Mouse (Mus musculus) lung, embryonic 16.5 days (tissue): ENCODE results near the gene Serpina10. TPM values are rescaled to one million over a fixed set of nuclear protein-coding genes. Genes with fewer than 3 reads are reported as not detected.

Experiments
- ATAC-seq: fragments of 200-750 bp; cut with Nextera tagmentation; 2 replicates; pipeline ENCODE4 v1.8.0; 2017; ENCODE audit warnings: low read depth, mild to moderate bottlenecking, moderate library complexity
- H3K27ac ChIP-seq: fragments of 300-500 bp; sonication (generic); 2 replicates; pipeline ENCODE4 v1.5.1; 2014; ENCODE audit warnings: mild to moderate bottlenecking, control low read depth, low read length
- H3K27me3 ChIP-seq: fragments of 300-500 bp; sonication (generic); 2 replicates; pipeline ENCODE4 v1.6.1; 2014; ENCODE audit warnings: low read depth, low read length, mixed read lengths; ENCODE audit not compliant: control insufficient read depth, insufficient read depth
- H3K36me3 ChIP-seq: fragments of 300-500 bp; sonication (generic); 2 replicates; pipeline ENCODE4 v1.6.1; 2014; ENCODE audit warnings: low read length; ENCODE audit not compliant: control insufficient read depth, insufficient read depth
- H3K4me1 ChIP-seq: fragments of 300-500 bp; sonication (generic); replicated peaks from 2 replicates; pipeline ENCODE4 v1.6.1; 2014; ENCODE audit warnings: low read length, mixed read lengths; ENCODE audit not compliant: control insufficient read depth, insufficient read depth
- H3K4me2 ChIP-seq: fragments of 300-500 bp; sonication (generic); 2 replicates; pipeline ENCODE4 v1.6.1; 2014; ENCODE audit warnings: low read depth, low read length, control low read depth
- H3K4me3 ChIP-seq: fragments of 300-500 bp; sonication (generic); 2 replicates; pipeline ENCODE4 v1.5.1; 2014; ENCODE audit warnings: mild to moderate bottlenecking, low read length, control low read depth
- H3K9ac ChIP-seq: fragments of 300-500 bp; sonication (generic); 2 replicates; pipeline ENCODE4 v1.6.1; 2014; ENCODE audit warnings: low read length, control low read depth
- H3K9me3 ChIP-seq: fragments of 300-500 bp; sonication (generic); 2 replicates; pipeline ENCODE4 v1.6.1; 2016; ENCODE audit warnings: low read length; ENCODE audit not compliant: control insufficient read depth
- WGBS: fragments of 180-500 bp; shearing (Covaris S2); extraction: QIAGEN DNeasy Blood & Tissue Kit; methylation state at CpG from one replicate; pipeline ENCODE4 v1.1.7; 2014; 5-methylcytosine and 5-hydroxymethylcytosine counted together
- polyA plus RNA-seq: library from polyadenylated mRNA; unstranded; fragments of >200 nt; fragmentation: Nextera tagmentation; extraction: Ambion mirVana; gene quantifications from 2 replicates; pipeline ENCODE4 v1.2.1, GENCODE M21; 2015

Gene Serpina10
- polyA plus RNA-seq, 1 experiment from 2014 or later = not detected

DNA sequence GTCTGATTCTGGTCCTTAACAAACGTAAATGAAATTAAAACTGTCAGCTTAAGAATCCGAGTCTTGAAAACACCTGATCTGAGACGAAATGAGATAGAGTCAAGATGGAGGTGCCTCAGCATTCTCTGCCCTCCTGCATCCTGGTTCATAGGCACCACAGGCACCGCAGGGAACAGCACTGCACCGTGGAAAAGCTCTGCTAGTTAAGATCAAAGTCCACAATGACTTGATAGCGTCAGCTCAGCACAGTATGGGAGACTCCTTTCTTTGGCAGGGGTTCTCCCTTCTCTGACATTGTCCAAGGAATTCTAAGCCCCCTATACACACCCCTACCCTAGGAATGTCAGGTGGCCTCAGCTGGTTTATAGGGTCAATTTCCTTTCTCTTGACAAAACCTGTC is 61.6 kb downstream of the Serpina10 start:
- no peak overlapping the region for H3K9ac ChIP-seq
- ATAC-seq = no peak
- 42% methylated on average over 6 of the region's 6 CpGs for WGBS
- H3K36me3 ChIP-seq = no peaks in the 10 kb centered on the region
- no peaks in the 10 kb centered on the region for H3K4me1 ChIP-seq
- no peak overlapping the region for H3K4me2 ChIP-seq
- no peaks in the 10 kb centered on the region for H3K9me3 ChIP-seq
- no peak overlapping the region for H3K27ac ChIP-seq
- H3K27me3 ChIP-seq = no peaks in the 10 kb centered on the region
- H3K4me3 ChIP-seq = no peak overlapping the region

DNA sequence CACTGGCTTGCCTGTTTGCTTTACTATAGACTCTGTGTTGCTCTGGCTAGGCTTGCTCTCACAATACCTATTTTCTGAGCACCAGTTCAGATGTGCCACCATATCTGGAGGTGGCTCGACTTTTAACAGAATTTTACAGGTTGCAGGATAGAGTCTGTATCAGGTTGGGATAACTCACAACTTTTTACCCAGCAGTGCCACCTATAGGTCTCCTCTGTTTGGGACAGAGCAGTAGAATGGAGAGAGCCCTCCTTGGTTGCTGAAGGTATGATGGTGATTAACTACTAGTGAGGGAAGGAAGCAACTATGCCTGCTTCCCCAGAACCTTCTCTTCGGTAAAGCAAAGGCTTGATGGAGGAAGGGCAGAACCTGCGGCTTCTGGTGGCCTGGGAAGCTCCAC is 64.1 kb downstream of the Serpina10 start:
- H3K9me3 ChIP-seq = no peaks in the 10 kb centered on the region
- H3K36me3 ChIP-seq = no peaks in the 10 kb centered on the region
- H3K27me3 ChIP-seq = no peaks in the 10 kb centered on the region
- H3K4me1 ChIP-seq = no peaks in the 10 kb centered on the region
- no peak for ATAC-seq
- 52% methylated on average over 3 of the region's 3 CpGs for WGBS
- H3K4me2 ChIP-seq = no peak overlapping the region
- H3K9ac ChIP-seq = no peak overlapping the region
- H3K27ac ChIP-seq = no peak overlapping the region
- H3K4me3 ChIP-seq = no peak overlapping the region

DNA sequence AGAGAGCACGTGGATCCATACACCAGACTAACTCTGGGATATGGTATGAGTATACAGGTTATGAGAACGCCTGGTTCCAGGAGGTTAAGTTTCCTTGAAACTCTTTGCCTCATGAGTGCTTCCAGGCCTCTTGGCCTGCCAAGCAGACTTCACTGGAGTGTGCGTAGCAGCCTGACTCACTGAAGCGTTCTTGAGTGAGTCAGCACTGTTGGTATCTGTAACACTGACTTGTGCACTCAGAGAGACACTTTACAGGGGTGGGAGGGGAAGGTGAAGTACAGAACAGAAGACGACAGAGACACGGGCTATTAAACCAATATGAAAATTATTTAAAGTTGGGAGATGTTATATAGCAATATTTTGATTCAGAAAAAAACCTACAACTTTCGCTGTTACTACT is 66.1 kb downstream of the Serpina10 start:
- no peak overlapping the region for H3K4me2 ChIP-seq
- H3K4me1 ChIP-seq = no peaks in the 10 kb centered on the region
- H3K4me3 ChIP-seq = no peak overlapping the region
- H3K9ac ChIP-seq = no peak overlapping the region
- WGBS = 59% methylated on average over 7 of the region's 7 CpGs
- H3K36me3 ChIP-seq = no peaks in the 10 kb centered on the region
- no peaks in the 10 kb centered on the region for H3K9me3 ChIP-seq
- no peak for ATAC-seq
- no peak overlapping the region for H3K27ac ChIP-seq
- H3K27me3 ChIP-seq = no peaks in the 10 kb centered on the region

Other genes starting within 250 kb of the Serpina10 start
- gene Otub2, start 242.8 kb downstream of the Serpina10 start, polyA plus RNA-seq = 7.2 and 8.2 TPM in 2 replicates
- 0.30 TPM in 1 of 2 replicates, not detected in the other for gene 9330161L09Rik, start 223.6 kb downstream of the Serpina10 start, polyA plus RNA-seq
- 82.1 and 90.0 TPM in 2 replicates for gene Ddx24, start 205.6 kb downstream of the Serpina10 start, polyA plus RNA-seq
- gene Ifi27, start 197.2 kb downstream of the Serpina10 start, polyA plus RNA-seq = 55.8 and 60.2 TPM in 2 replicates
- 6.9 and 11.5 TPM in 2 replicates for gene Ifi27l2a, start 187.8 kb downstream of the Serpina10 start, polyA plus RNA-seq
- not detected in 2 replicates for gene Ifi27l2b, start 174.2 kb downstream of the Serpina10 start, polyA plus RNA-seq
- 2.2 and 3.5 TPM in 2 replicates for gene Ppp4r4, start 99.2 kb downstream of the Serpina10 start, polyA plus RNA-seq
- gene Serpina6, start 25.8 kb upstream of the Serpina10 start, polyA plus RNA-seq = 1.9 and 17.1 TPM in 2 replicates
- gene Serpina16, start 44.7 kb upstream of the Serpina10 start, polyA plus RNA-seq = not detected in 2 replicates
- gene Serpina1f, start 64.1 kb upstream of the Serpina10 start, polyA plus RNA-seq = not detected in 2 replicates
- gene Serpina1d, start 142.1 kb upstream of the Serpina10 start, polyA plus RNA-seq = 0.58 and 9.1 TPM in 2 replicates
- gene Serpina1b, start 198.9 kb upstream of the Serpina10 start, polyA plus RNA-seq = 1.8 and 15.4 TPM in 2 replicates
- 1.7 and 14.8 TPM in 2 replicates for gene Serpina1a, start 232.1 kb upstream of the Serpina10 start, polyA plus RNA-seq